ENCODE assay signal across 9 mouse cellular contexts in genomic region chr3:108211845-108212244, GRCm38 (mm10). TPM values are rescaled to one million over a fixed set of nuclear protein-coding genes. Genes with fewer than 3 reads are reported as not detected.
A peak's percentile ranks its signal among the peaks of the same experiment; 100 is the strongest.
DNase-seq lines count a peak whose midpoint lies in the region; ATAC-seq lines count a peak whose summit lies in the region.
"Had no signal": no experiment of that assay in that cellular context is flagged by ENCODE, and none has a peak within 500 bp of the region (broad histone marks: within the 10 kb centered on the region; RNA-seq: fewer than 3 reads in every experiment).

No protein-coding gene starts in this region.

- no peaks in the 10 kb centered on the region; the same call in 1 of the 2 replicates for H3K36me3 ChIP-seq in forebrain, embryonic 11.5 days (ENCODE audit: control insufficient read depth, insufficient read depth, low read length)
- peaks cover 17% of the 10 kb centered on the region for H3K36me3 ChIP-seq in forebrain, embryonic 10.5 days (replicated peaks)
- no peaks in the 10 kb centered on the region for H3K36me3 ChIP-seq in lung, embryonic 15.5 days
- peaks cover 15% of the 10 kb centered on the region for H3K36me3 ChIP-seq in hindbrain, embryonic 13.5 days
- peaks cover 9% of the 10 kb centered on the region for H3K36me3 ChIP-seq in neural tube, embryonic 15.5 days
- H3K36me3 ChIP-seq in heart, embryonic 12.5 days: peaks cover 6% of the 10 kb centered on the region

- H3K27me3 ChIP-seq in forebrain, embryonic 11.5 days (ENCODE audit: control insufficient read depth, insufficient read depth, low read length): no peaks in the 10 kb centered on the region
- 0 out of 2 replicates have a peak, but pooled peaks cover 8% of the 10 kb centered on the region for H3K27me3 ChIP-seq in forebrain, embryonic 10.5 days (ENCODE audit: poor library complexity, severe bottlenecking)
- H3K27me3 ChIP-seq in lung, embryonic 15.5 days: no peaks in the 10 kb centered on the region
- H3K27me3 ChIP-seq in hindbrain, embryonic 13.5 days: 0 out of 2 replicates have a peak, but pooled peaks cover 8% of the 10 kb centered on the region
- no peaks in the 10 kb centered on the region for H3K27me3 ChIP-seq in neural tube, embryonic 15.5 days (replicated peaks)
- peaks cover 25% of the 10 kb centered on the region for H3K27me3 ChIP-seq in heart, embryonic 12.5 days (replicated peaks)

- H3K9me3 ChIP-seq in forebrain, embryonic 11.5 days (ENCODE audit: control insufficient read depth, low read length): no peaks in the 10 kb centered on the region
- no peaks in the 10 kb centered on the region for H3K9me3 ChIP-seq in forebrain, embryonic 10.5 days
- H3K9me3 ChIP-seq in lung, embryonic 15.5 days: no peaks in the 10 kb centered on the region
- no peaks in the 10 kb centered on the region for H3K9me3 ChIP-seq in hindbrain, embryonic 13.5 days
- H3K9me3 ChIP-seq in neural tube, embryonic 15.5 days (replicated peaks): no peaks in the 10 kb centered on the region
- no peaks in the 10 kb centered on the region for H3K9me3 ChIP-seq in heart, embryonic 12.5 days (replicated peaks)
- H3K9me3 ChIP-seq: limb, embryonic 12.5 days had no signal

- no peak overlapping the region for H3K4me3 ChIP-seq in forebrain, embryonic 11.5 days (ENCODE audit: low read depth, low read length)
- H3K4me3 ChIP-seq in forebrain, embryonic 10.5 days: no peak overlapping the region
- no peak overlapping the region for H3K4me3 ChIP-seq in lung, embryonic 15.5 days
- peak overlapping the region; percentile 64; the same call in 1 of the 2 replicates for H3K4me3 ChIP-seq in hindbrain, embryonic 13.5 days
- H3K4me3 ChIP-seq in neural tube, embryonic 15.5 days (replicated peaks): peak overlapping the region; percentile 62
- H3K4me3 ChIP-seq in heart, embryonic 12.5 days: no peak overlapping the region

- no peak overlapping the region for H3K27ac ChIP-seq in forebrain, embryonic 11.5 days (ENCODE audit: low read depth, low read length)
- no peak overlapping the region for H3K27ac ChIP-seq in forebrain, embryonic 10.5 days
- H3K27ac ChIP-seq in lung, embryonic 15.5 days: no peak overlapping the region
- peak overlapping the region; percentile 98 for H3K27ac ChIP-seq in hindbrain, embryonic 13.5 days
- peak overlapping the region; percentile 98; the same call in 1 of the 2 replicates for H3K27ac ChIP-seq in neural tube, embryonic 15.5 days (replicated peaks)
- H3K27ac ChIP-seq in heart, embryonic 12.5 days (ENCODE audit: poor library complexity, severe bottlenecking): no peak overlapping the region
- H3K27ac ChIP-seq: limb, embryonic 12.5 days had no signal

- 83% methylated on average over 6 of the region's 6 CpGs for WGBS in forebrain, embryonic 11.5 days
- WGBS in forebrain, embryonic 10.5 days: 87% methylated on average over 6 of the region's 6 CpGs
- WGBS in lung, embryonic 15.5 days: 59% methylated on average over 6 of the region's 6 CpGs
- 64% methylated on average over 6 of the region's 6 CpGs for WGBS in hindbrain, embryonic 13.5 days
- WGBS in neural tube, embryonic 15.5 days: 55% methylated on average over 6 of the region's 6 CpGs
- 80% methylated on average over 6 of the region's 6 CpGs for WGBS in heart, embryonic 12.5 days

- peak; percentile 43 for DNase-seq in forebrain, embryonic 11.5 days (ENCODE audit: low spot score)
- DNase-seq in forebrain, embryonic 10.5 days (ENCODE audit: extremely low spot score, low spot score): no peak
- DNase-seq in lung, postnatal 36 days: no peak
- no peak for DNase-seq in spleen, adult 12 weeks (ENCODE audit: low spot score)

- H3K9ac ChIP-seq in forebrain, embryonic 11.5 days (ENCODE audit: low read length): no peak overlapping the region
- H3K9ac ChIP-seq in lung, embryonic 15.5 days: no peak overlapping the region
- no peak overlapping the region; the same call in 1 of the 2 replicates for H3K9ac ChIP-seq in hindbrain, embryonic 13.5 days
- no peak overlapping the region for H3K9ac ChIP-seq in neural tube, embryonic 15.5 days (replicated peaks)
- no peak overlapping the region for H3K9ac ChIP-seq in heart, embryonic 12.5 days
- H3K9ac ChIP-seq: limb, embryonic 12.5 days had no signal

- ATAC-seq in forebrain, embryonic 11.5 days (replicated peaks; ENCODE audit: low FRiP score): no peak
- no peak for ATAC-seq in lung, embryonic 15.5 days (ENCODE audit: borderline replicate concordance, extremely low read depth, low FRiP score, low TSS enrichment)
- ATAC-seq in hindbrain, embryonic 13.5 days (ENCODE audit: low FRiP score): no peak
- ATAC-seq in neural tube, embryonic 15.5 days (ENCODE audit: low FRiP score): no peak
- no peak for ATAC-seq in heart, embryonic 12.5 days (ENCODE audit: insufficient number of reproducible peaks, low FRiP score)

- no peak overlapping the region for H3K4me2 ChIP-seq in forebrain, embryonic 11.5 days (ENCODE audit: low read depth, low read length, severe bottlenecking)
- peak overlapping the region; percentile 84; the same call in 1 of the 2 replicates for H3K4me2 ChIP-seq in lung, embryonic 15.5 days
- H3K4me2 ChIP-seq in hindbrain, embryonic 13.5 days: peak overlapping the region; percentile 76
- H3K4me2 ChIP-seq in neural tube, embryonic 15.5 days: peak overlapping the region; percentile 73
- no peak overlapping the region for H3K4me2 ChIP-seq in heart, embryonic 12.5 days

- peaks cover 9% of the 10 kb centered on the region; the same call in 1 of the 2 replicates for H3K4me1 ChIP-seq in forebrain, embryonic 11.5 days (replicated peaks; ENCODE audit: control insufficient read depth, insufficient read depth, low read length)
- peaks cover 31% of the 10 kb centered on the region for H3K4me1 ChIP-seq in forebrain, embryonic 10.5 days
- H3K4me1 ChIP-seq in lung, embryonic 15.5 days: peaks cover 29% of the 10 kb centered on the region
- peaks cover 38% of the 10 kb centered on the region for H3K4me1 ChIP-seq in hindbrain, embryonic 13.5 days (replicated peaks)
- peaks cover 36% of the 10 kb centered on the region for H3K4me1 ChIP-seq in neural tube, embryonic 15.5 days
- peaks cover 13% of the 10 kb centered on the region for H3K4me1 ChIP-seq in heart, embryonic 12.5 days (replicated peaks)

RNA-seq across cellular contexts. Expression of gene Atxn7l2, which starts 1.1 kb away (rescaled TPM):
- 22.3 and 24.3 TPM in 2 replicates for polyA plus RNA-seq in forebrain, embryonic 11.5 days (2014; fragmentation: Nextera tagmentation; extraction: Ambion mirVana)
- polyA plus RNA-seq in forebrain, embryonic 10.5 days (2016; fragmentation: Nextera tagmentation; extraction: Ambion mirVana): 20.2 and 20.3 TPM in 2 replicates
- 14.5 TPM in 2 replicates for polyA plus RNA-seq in lung, embryonic 15.5 days (2015; fragmentation: Nextera tagmentation; extraction: Ambion mirVana)
- 26.2 and 27.1 TPM in 2 replicates for polyA plus RNA-seq in hindbrain, embryonic 13.5 days (2015; fragmentation: Nextera tagmentation; extraction: Ambion mirVana)
- 18.4 and 21.2 TPM in 2 replicates for polyA plus RNA-seq in neural tube, embryonic 15.5 days (2015; fragmentation: Nextera tagmentation; extraction: Ambion mirVana)
- 8.9 and 9.1 TPM in 2 replicates for polyA plus RNA-seq in heart, embryonic 12.5 days (2016; fragmentation: Nextera tagmentation; extraction: Ambion mirVana)

RNA-seq across cellular contexts. Expression of gene Cyb561d1, which starts 10.8 kb away (rescaled TPM):
- 3.1 and 3.2 TPM in 2 replicates for polyA plus RNA-seq in forebrain, embryonic 11.5 days (2014; fragmentation: Nextera tagmentation; extraction: Ambion mirVana)
- polyA plus RNA-seq in forebrain, embryonic 10.5 days (2016; fragmentation: Nextera tagmentation; extraction: Ambion mirVana): 3.7 and 4.2 TPM in 2 replicates
- polyA plus RNA-seq in lung, embryonic 15.5 days (2015; fragmentation: Nextera tagmentation; extraction: Ambion mirVana): 2.6 and 3.4 TPM in 2 replicates
- polyA plus RNA-seq in hindbrain, embryonic 13.5 days (2015; fragmentation: Nextera tagmentation; extraction: Ambion mirVana): 3.5 and 4.3 TPM in 2 replicates
- polyA plus RNA-seq in neural tube, embryonic 15.5 days (2015; fragmentation: Nextera tagmentation; extraction: Ambion mirVana): 3.1 TPM in 2 replicates
- 3.4 and 3.7 TPM in 2 replicates for polyA plus RNA-seq in heart, embryonic 12.5 days (2016; fragmentation: Nextera tagmentation; extraction: Ambion mirVana)

RNA-seq across cellular contexts. Expression of gene Sypl2, which starts 14.6 kb away (rescaled TPM):
- polyA plus RNA-seq in forebrain, embryonic 11.5 days (2014; fragmentation: Nextera tagmentation; extraction: Ambion mirVana): 2.3 and 3.5 TPM in 2 replicates
- 0.98 and 1.0 TPM in 2 replicates for polyA plus RNA-seq in forebrain, embryonic 10.5 days (2016; fragmentation: Nextera tagmentation; extraction: Ambion mirVana)
- 0.42 and 0.54 TPM in 2 replicates for polyA plus RNA-seq in lung, embryonic 15.5 days (2015; fragmentation: Nextera tagmentation; extraction: Ambion mirVana)
- 0.34 and 0.43 TPM in 2 replicates for polyA plus RNA-seq in hindbrain, embryonic 13.5 days (2015; fragmentation: Nextera tagmentation; extraction: Ambion mirVana)
- polyA plus RNA-seq in neural tube, embryonic 15.5 days (2015; fragmentation: Nextera tagmentation; extraction: Ambion mirVana): 0.38 and 0.52 TPM in 2 replicates
- 3.2 and 3.3 TPM in 2 replicates for polyA plus RNA-seq in heart, embryonic 12.5 days (2016; fragmentation: Nextera tagmentation; extraction: Ambion mirVana)

RNA-seq across cellular contexts. Expression of gene Amigo1, which starts 25.7 kb away (rescaled TPM):
- 4.2 and 5.2 TPM in 2 replicates for polyA plus RNA-seq in forebrain, embryonic 11.5 days (2014; fragmentation: Nextera tagmentation; extraction: Ambion mirVana)
- 3.0 and 3.4 TPM in 2 replicates for polyA plus RNA-seq in forebrain, embryonic 10.5 days (2016; fragmentation: Nextera tagmentation; extraction: Ambion mirVana)
- 2.0 and 3.0 TPM in 2 replicates for polyA plus RNA-seq in lung, embryonic 15.5 days (2015; fragmentation: Nextera tagmentation; extraction: Ambion mirVana)
- polyA plus RNA-seq in hindbrain, embryonic 13.5 days (2015; fragmentation: Nextera tagmentation; extraction: Ambion mirVana): 12.0 and 13.8 TPM in 2 replicates
- 10.2 and 14.4 TPM in 2 replicates for polyA plus RNA-seq in neural tube, embryonic 15.5 days (2015; fragmentation: Nextera tagmentation; extraction: Ambion mirVana)
- polyA plus RNA-seq in heart, embryonic 12.5 days (2016; fragmentation: Nextera tagmentation; extraction: Ambion mirVana): 4.5 and 5.0 TPM in 2 replicates

RNA-seq across cellular contexts. Expression of gene Psma5, which starts 44.9 kb away (rescaled TPM):
- polyA plus RNA-seq in forebrain, embryonic 11.5 days (2014; fragmentation: Nextera tagmentation; extraction: Ambion mirVana): 277 and 297 TPM in 2 replicates
- polyA plus RNA-seq in forebrain, embryonic 10.5 days (2016; fragmentation: Nextera tagmentation; extraction: Ambion mirVana): 353 and 358 TPM in 2 replicates
- polyA plus RNA-seq in lung, embryonic 15.5 days (2015; fragmentation: Nextera tagmentation; extraction: Ambion mirVana): 289 and 312 TPM in 2 replicates
- 233 and 239 TPM in 2 replicates for polyA plus RNA-seq in hindbrain, embryonic 13.5 days (2015; fragmentation: Nextera tagmentation; extraction: Ambion mirVana)
- polyA plus RNA-seq in neural tube, embryonic 15.5 days (2015; fragmentation: Nextera tagmentation; extraction: Ambion mirVana): 239 and 254 TPM in 2 replicates
- polyA plus RNA-seq in heart, embryonic 12.5 days (2016; fragmentation: Nextera tagmentation; extraction: Ambion mirVana): 193 and 194 TPM in 2 replicates

Comparison
In these comparisons a context has a peak if more than half of its experiments do, and no peak if none do; other contexts are left out.
1. H3K27ac ChIP-seq: peak in hindbrain, embryonic 13.5 days (single experiment) and neural tube, embryonic 15.5 days (single experiment); none in forebrain, embryonic 11.5 days (single experiment), forebrain, embryonic 10.5 days (single experiment), lung, embryonic 15.5 days (single experiment) and heart, embryonic 12.5 days (single experiment).
2. H3K4me2 ChIP-seq: peak in lung, embryonic 15.5 days (single experiment), hindbrain, embryonic 13.5 days (single experiment) and neural tube, embryonic 15.5 days (single experiment); none in forebrain, embryonic 11.5 days (single experiment) and heart, embryonic 12.5 days (single experiment).
3. H3K4me3 ChIP-seq: peak in hindbrain, embryonic 13.5 days (single experiment) and neural tube, embryonic 15.5 days (single experiment); none in forebrain, embryonic 11.5 days (single experiment), forebrain, embryonic 10.5 days (single experiment), lung, embryonic 15.5 days (single experiment) and heart, embryonic 12.5 days (single experiment).